ENCODE assay signal across 1 mouse cellular context in genomic region chr1:167312367-167312766, GRCm38 (mm10).
A peak's percentile ranks its signal among the peaks of the same experiment; 100 is the strongest.
TF ChIP-seq lines count a peak whose summit lies in the region.

No protein-coding gene starts in this region.

TF ChIP-seq in MEL, 35 proteins besides CTCF, POLR2A, EP300 and RAD21 (continued from another document):
- TF ChIP-seq MAFK (IDR thresholded peaks at IDR 0.05; ENCODE audit: borderline replicate concordance, low read depth, low read length) (no peak), MAX (IDR thresholded peaks at IDR 0.05; ENCODE audit: low read length) (peak; percentile 54; the same call in 1 of the 2 replicates)
